Mouse (Mus musculus) neural tube, embryonic 14.5 days (tissue): ENCODE data around the gene Rab40b. TPM values are rescaled to one million over a fixed set of nuclear protein-coding genes. Genes with fewer than 3 reads are reported as not detected.
"Not testable (repeated sequence)": the region's sequence is repeated elsewhere in the genome, so short reads cannot be mapped to it uniquely, and the experiment has no call there.

Experiments
- ATAC-seq: fragments of 200-750 bp; cut with Nextera tagmentation; 2 replicates; pipeline ENCODE4 v1.8.0; 2017; ENCODE audit warnings: low read depth, mild to moderate bottlenecking, moderate TSS enrichment, moderate library complexity
- H3K27ac ChIP-seq: fragments of 300-500 bp; sonication (generic); 2 replicates; pipeline ENCODE4 v1.5.1; 2014; ENCODE audit warnings: low read depth, mild to moderate bottlenecking, control low read depth, low read length, moderate library complexity, mixed read lengths
- H3K27me3 ChIP-seq: fragments of 300-500 bp; sonication (generic); 2 replicates; pipeline ENCODE4 v1.6.1; 2014; ENCODE audit warnings: low read length; ENCODE audit not compliant: control insufficient read depth, insufficient read depth
- H3K36me3 ChIP-seq: fragments of 300-500 bp; sonication (generic); 2 replicates; pipeline ENCODE4 v1.6.1; 2014; ENCODE audit warnings: low read length, mixed read lengths; ENCODE audit not compliant: control insufficient read depth, insufficient read depth
- H3K4me1 ChIP-seq: fragments of 300-500 bp; sonication (generic); 2 replicates; pipeline ENCODE4 v1.6.1; 2014; ENCODE audit warnings: low read length; ENCODE audit not compliant: control insufficient read depth, insufficient read depth
- H3K4me2 ChIP-seq: fragments of 300-500 bp; sonication (generic); 2 replicates; pipeline ENCODE4 v1.6.1; 2014; ENCODE audit warnings: mild to moderate bottlenecking, low read depth, low read length, control low read depth
- H3K4me3 ChIP-seq: fragments of 300-500 bp; sonication (generic); 2 replicates; pipeline ENCODE4 v1.5.1; 2014; ENCODE audit warnings: low read depth, low read length, control low read depth, mixed read lengths
- H3K9ac ChIP-seq: fragments of 300-500 bp; sonication (generic); replicated peaks from 2 replicates; pipeline ENCODE4 v1.6.1; 2014; ENCODE audit warnings: low read depth, mild to moderate bottlenecking, control low read depth, low read length, mixed read lengths
- H3K9me3 ChIP-seq: fragments of 300-500 bp; sonication (generic); 2 replicates; pipeline ENCODE4 v1.6.1; 2016; ENCODE audit warnings: low read length; ENCODE audit not compliant: control insufficient read depth
- WGBS: fragments of 180-500 bp; shearing (Covaris S2); extraction: QIAGEN DNeasy Blood & Tissue Kit; methylation state at CpG from one replicate; pipeline ENCODE4 v1.1.7; 2014; 5-methylcytosine and 5-hydroxymethylcytosine counted together
- microRNA-seq: library from miRNA; unstranded; fragments of <30 nt; microRNA quantifications from one replicate; pipeline ENCODE4, GENCODE M21; 2016
- polyA plus RNA-seq: library from polyadenylated mRNA; unstranded; fragments of >200 nt; fragmentation: Nextera tagmentation; extraction: Ambion mirVana; gene quantifications from 2 replicates; pipeline ENCODE4 v1.2.1, GENCODE M21; 2014

Gene Rab40b
- polyA plus RNA-seq, 1 experiment from 2014 or later = 16.7 TPM

- WGBS = 70% methylated on average over 1 of the region's 1 CpGs
- Histone ChIP-seq H3K4me3 (no peak overlapping the region), H3K9ac (no peak overlapping the region), H3K4me2 (no peak overlapping the region), H3K4me1 (no peaks in the 10 kb centered on the region), H3K27me3 (no peaks in the 10 kb centered on the region), H3K36me3 (peaks cover 18% of the 10 kb centered on the region), H3K27ac (no peak overlapping the region), H3K9me3 (no peaks in the 10 kb centered on the region)
- no peak for ATAC-seq
Measured at GRCm38 (mm10) chr11:121326034-121326433, 62.0 kb downstream of the Rab40b start.

GRCm38 (mm10) chr11:121307712-121308111 lies 80.3 kb downstream of the Rab40b start:
- ATAC-seq, H3K4me2 ChIP-seq, H3K4me1 ChIP-seq, H3K9me3 ChIP-seq, H3K27me3 ChIP-seq, H3K4me3 ChIP-seq, H3K27ac ChIP-seq, H3K9ac ChIP-seq: not testable (repeated sequence)
- WGBS = 80% methylated on average over 6 of the region's 6 CpGs
- H3K36me3 ChIP-seq = peaks cover 32% of the 10 kb centered on the region

- Histone ChIP-seq H3K36me3 (peaks cover 35% of the 10 kb centered on the region), H3K4me2 (no peak overlapping the region), H3K27me3 (no peaks in the 10 kb centered on the region), H3K27ac (no peak overlapping the region), H3K9ac (no peak overlapping the region), H3K4me3 (no peak overlapping the region), H3K4me1 (no peaks in the 10 kb centered on the region), H3K9me3 (no peaks in the 10 kb centered on the region; the same call in 1 of the 2 replicates)
- WGBS = 95% methylated on average over 8 of the region's 8 CpGs
- ATAC-seq = no peak
Measured at GRCm38 (mm10) chr11:121306608-121307007, 81.4 kb downstream of the Rab40b start.

Small RNA genes lying within 50 kb of the gene (microRNA-seq; reads per million reads assigned to microRNA genes)
- gene Mir7236 = not detected

Other genes with a start within 250 kb of the Rab40b start
- gene Tex19.1, start 242.1 kb downstream of the Rab40b start, polyA plus RNA-seq = not detected in 2 replicates
- gene Uts2r, start 228.0 kb downstream of the Rab40b start, polyA plus RNA-seq = 0.15 and 0.23 TPM in 2 replicates
- gene Hexdc, start 183.8 kb downstream of the Rab40b start, polyA plus RNA-seq = 28.2 and 37.0 TPM in 2 replicates
- 27.2 and 32.0 TPM in 2 replicates for gene Ogfod3, start 183.5 kb downstream of the Rab40b start, polyA plus RNA-seq
- 36.3 and 39.5 TPM in 2 replicates for gene Cybc1, start 158.9 kb downstream of the Rab40b start, polyA plus RNA-seq
- gene Narf, start 151.0 kb downstream of the Rab40b start, polyA plus RNA-seq = 93.2 and 96.5 TPM in 2 replicates
- 15.1 and 16.5 TPM in 2 replicates for gene Foxk2, start 128.3 kb downstream of the Rab40b start, polyA plus RNA-seq
- gene Wdr45b, start 33.8 kb downstream of the Rab40b start, polyA plus RNA-seq = 93.7 and 100 TPM in 2 replicates
- 8.6 and 9.2 TPM in 2 replicates for gene Fn3krp, start 33.1 kb upstream of the Rab40b start, polyA plus RNA-seq
- 6.4 and 8.1 TPM in 2 replicates for gene Fn3k, start 46.7 kb upstream of the Rab40b start, polyA plus RNA-seq
- gene Tbcd, start 63.7 kb upstream of the Rab40b start, polyA plus RNA-seq = 39.2 and 58.4 TPM in 2 replicates
- gene Zfp750, start 131.1 kb upstream of the Rab40b start, polyA plus RNA-seq = 0.32 and 0.49 TPM in 2 replicates